Mouse (Mus musculus) intestine, postnatal 0 days (tissue): ENCODE measurements around the gene Wdfy3. TPM values are rescaled to one million over a fixed set of nuclear protein-coding genes. Genes with fewer than 3 reads are reported as not detected.

Experiments used
- ATAC-seq: fragments of 200-750 bp; cut with Nextera tagmentation; 2 replicates; pipeline ENCODE4 v1.8.0; 2017; ENCODE audit warnings: mild to moderate bottlenecking, moderate TSS enrichment, moderate library complexity
- H3K27ac ChIP-seq: fragments of 300-500 bp; sonication (generic); 2 replicates; pipeline ENCODE4 v1.5.1; 2014; ENCODE audit warnings: mild to moderate bottlenecking, low read depth, low read length, moderate library complexity
- H3K27me3 ChIP-seq: fragments of 300-500 bp; sonication (generic); replicated peaks from 2 replicates; pipeline ENCODE4 v1.6.1; 2014; ENCODE audit warnings: low read length, mixed read lengths; ENCODE audit not compliant: control insufficient read depth, insufficient read depth
- H3K36me3 ChIP-seq: fragments of 300-500 bp; sonication (generic); 2 replicates; pipeline ENCODE4 v1.6.1; 2014; ENCODE audit warnings: mild to moderate bottlenecking, moderate library complexity; ENCODE audit not compliant: control insufficient read depth, insufficient read depth
- H3K4me1 ChIP-seq: fragments of 300-500 bp; sonication (generic); replicated peaks from 2 replicates; pipeline ENCODE4 v1.6.1; 2014; ENCODE audit warnings: antibody characterized with exemption, low read length, mixed read lengths; ENCODE audit not compliant: control insufficient read depth, insufficient read depth
- H3K4me2 ChIP-seq: fragments of 300-500 bp; sonication (generic); replicated peaks from 2 replicates; pipeline ENCODE4 v1.6.1; 2014; ENCODE audit warnings: low read depth, mild to moderate bottlenecking, moderate library complexity
- H3K4me3 ChIP-seq: fragments of 300-500 bp; sonication (generic); 2 replicates; pipeline ENCODE4 v1.5.1; 2014; ENCODE audit warnings: low read depth, low read length
- H3K9ac ChIP-seq: fragments of 300-500 bp; sonication (generic); 2 replicates; pipeline ENCODE4 v1.6.1; 2014; ENCODE audit warnings: mild to moderate bottlenecking, low read depth, low read length
- H3K9me3 ChIP-seq: fragments of 300-500 bp; sonication (generic); 2 replicates; pipeline ENCODE4 v1.6.1; 2016; ENCODE audit warnings: mixed run types; ENCODE audit not compliant: control insufficient read depth
- CTCF ChIP-seq: sonication (generic); IDR thresholded peaks from 2 replicates; pipeline ENCODE4 v1.5.1; 2016; ENCODE audit warnings: low read depth, mild to moderate bottlenecking, control low read depth, antibody characterized with exemption, moderate library complexity
- WGBS: fragments of 180-500 bp; shearing (Covaris S2); extraction: QIAGEN DNeasy Blood & Tissue Kit; methylation state at CpG from one replicate; pipeline ENCODE4 v1.1.7; 2014; 5-methylcytosine and 5-hydroxymethylcytosine counted together
- polyA plus RNA-seq: library from polyadenylated mRNA; unstranded; fragments of >200 nt; fragmentation: Nextera tagmentation; extraction: Ambion mirVana; gene quantifications from 2 replicates; pipeline ENCODE4 v1.2.1, GENCODE M21; 2015

Wdfy3 gene
- polyA plus RNA-seq, 1 experiment from 2014 or later = 7.0 TPM

- H3K9me3 ChIP-seq = no peaks in the 10 kb centered on the region
- no peak for ATAC-seq
- H3K27me3 ChIP-seq = no peaks in the 10 kb centered on the region
- H3K27ac ChIP-seq = no peak overlapping the region
- no peak for TF ChIP-seq CTCF
- H3K4me1 ChIP-seq = no peaks in the 10 kb centered on the region
- no peaks in the 10 kb centered on the region for H3K36me3 ChIP-seq
- H3K4me3 ChIP-seq = no peak overlapping the region
- WGBS = 49% methylated on average over 3 of the region's 3 CpGs
- no peak overlapping the region for H3K9ac ChIP-seq
- H3K4me2 ChIP-seq = no peak overlapping the region
Observed at GRCm38 (mm10) chr5:102071241-102071640, 1.5 kb upstream of the Wdfy3 start.

- Histone ChIP-seq H3K4me2 (peak overlapping the region; percentile 88; the same call in 1 of the 2 replicates), H3K4me3 (peak overlapping the region; percentile 99), H3K4me1 (no peaks in the 10 kb centered on the region), H3K27ac (0 out of 2 replicates have a peak overlapping the region, but pooled peaks have one; percentile 80), H3K9me3 (no peaks in the 10 kb centered on the region), H3K36me3 (no peaks in the 10 kb centered on the region), H3K9ac (no peak overlapping the region), H3K27me3 (no peaks in the 10 kb centered on the region)
- TF ChIP-seq CTCF = no peak
- WGBS = 29% methylated on average over 4 of the region's 4 CpGs
- no peak for ATAC-seq
Observed at GRCm38 (mm10) chr5:102070788-102071187, 1.1 kb upstream of the Wdfy3 start.

GRCm38 (mm10) chr5:102070414-102070768 lies 670 bp upstream of the Wdfy3 start:
- Histone ChIP-seq H3K4me1 (no peaks in the 10 kb centered on the region), H3K36me3 (no peaks in the 10 kb centered on the region), H3K27ac (peak overlapping the region; percentile 80), H3K4me3 (peak overlapping the region; percentile 99), H3K9me3 (no peaks in the 10 kb centered on the region), H3K27me3 (no peaks in the 10 kb centered on the region), H3K9ac (peak overlapping the region; percentile 95), H3K4me2 (peak overlapping the region; percentile 88)
- WGBS = 24% methylated on average over 6 of the region's 6 CpGs
- 0 out of 2 replicates have a peak, but pooled peaks have one; percentile 0 for ATAC-seq
- no peak for TF ChIP-seq CTCF

GRCm38 (mm10) chr5:102069051-102069766 lies 512 bp downstream of the Wdfy3 start:
- H3K9ac ChIP-seq = peak overlapping the region; percentile 95
- WGBS = under 1% methylated on average over 67 of the region's 92 CpGs
- H3K36me3 ChIP-seq = no peaks in the 10 kb centered on the region
- peak overlapping the region; percentile 81 for H3K27ac ChIP-seq
- H3K4me3 ChIP-seq = peak overlapping the region; percentile 99
- no peaks in the 10 kb centered on the region for H3K9me3 ChIP-seq
- no peaks in the 10 kb centered on the region for H3K27me3 ChIP-seq
- TF ChIP-seq CTCF = peak; percentile 44
- peak overlapping the region; percentile 88 for H3K4me2 ChIP-seq
- ATAC-seq = peak; percentile 81
- no peaks in the 10 kb centered on the region for H3K4me1 ChIP-seq

- Histone ChIP-seq H3K36me3 (no peaks in the 10 kb centered on the region), H3K9me3 (no peaks in the 10 kb centered on the region), H3K4me2 (no peak overlapping the region), H3K9ac (no peak overlapping the region), H3K27ac (no peak overlapping the region), H3K4me3 (no peak overlapping the region), H3K4me1 (no peaks in the 10 kb centered on the region; the same call in 1 of the 2 replicates), H3K27me3 (no peaks in the 10 kb centered on the region)
- 90% methylated on average over 6 of the region's 6 CpGs for WGBS
- ATAC-seq = no peak
- no peak for TF ChIP-seq CTCF
Observed at GRCm38 (mm10) chr5:102066458-102066857, 3.3 kb downstream of the Wdfy3 start.

GRCm38 (mm10) chr5:102063013-102063752 lies 6.5 kb downstream of the Wdfy3 start:
- WGBS = 62% methylated on average over 18 of the region's 18 CpGs
- Histone ChIP-seq H3K27me3 (no peaks in the 10 kb centered on the region), H3K36me3 (no peaks in the 10 kb centered on the region), H3K4me2 (no peak overlapping the region), H3K27ac (no peak overlapping the region), H3K4me3 (no peak overlapping the region), H3K9me3 (no peaks in the 10 kb centered on the region), H3K4me1 (no peaks in the 10 kb centered on the region; the same call in 1 of the 2 replicates), H3K9ac (no peak overlapping the region)
- TF ChIP-seq CTCF = no peak
- no peak for ATAC-seq
